Mouse (Mus musculus): Measurements from ENCODE around the gene Arpc2. TPM values are rescaled to one million over a fixed set of nuclear protein-coding genes. Genes with fewer than 3 reads are reported as not detected.
A peak's percentile ranks its signal among the peaks of the same experiment; 100 is the strongest.

Arpc2 gene
- polyA plus RNA-seq, 1 experiment from 2014 or later = 436 TPM

- H3K9ac ChIP-seq = no peak overlapping the region
- no peak overlapping the region for H3K27ac ChIP-seq (replicated peaks)
- no peak overlapping the region for H3K4me3 ChIP-seq
- peaks cover 46% of the 10 kb centered on the region for H3K36me3 ChIP-seq
- peaks cover 8% of the 10 kb centered on the region for H3K4me1 ChIP-seq (replicated peaks)
- H3K27me3 ChIP-seq = no peaks in the 10 kb centered on the region
- no peak overlapping the region for H3K4me2 ChIP-seq
- no peak for ATAC-seq (ENCODE audit: low read depth)
- WGBS = 53% methylated on average over 8 of the region's 8 CpGs
- no peaks in the 10 kb centered on the region for H3K9me3 ChIP-seq
Measured at GRCm38 (mm10) chr1:74277883-74278537, 42.1 kb downstream of the Arpc2 start.

GRCm38 (mm10) chr1:74278538-74278937 lies 42.7 kb downstream of the Arpc2 start, which contains the start of gene Gpbar1:
Gene Gpbar1 (plus strand): TSS chr1:74278550.
- H3K9ac ChIP-seq = no peak within 1 kb of the TSS
- no peaks in the 10 kb centered on the region for H3K9me3 ChIP-seq

GRCm38 (mm10) chr1:74278988-74279387 lies 43.1 kb downstream of the Arpc2 start:
- no peak for ATAC-seq (ENCODE audit: low read depth)
- Histone ChIP-seq H3K4me1 (replicated peaks) (peaks cover 18% of the 10 kb centered on the region), H3K4me2 (no peak overlapping the region), H3K4me3 (no peak overlapping the region), H3K36me3 (peaks cover 49% of the 10 kb centered on the region), H3K27ac (replicated peaks) (no peak overlapping the region), H3K27me3 (no peaks in the 10 kb centered on the region), H3K9ac (no peak overlapping the region), H3K9me3 (no peaks in the 10 kb centered on the region)
- 90% methylated on average over 11 of the region's 11 CpGs for WGBS

More at GRCm38 (mm10) chr1:74278538-74278937, 42.7 kb downstream of the Arpc2 start, which contains the start of gene Gpbar1:
- 94% methylated on average over 10 of the region's 10 CpGs for WGBS
- peaks cover 13% of the 10 kb centered on the region for H3K4me1 ChIP-seq (replicated peaks)
- no peak within 1 kb of the TSS for H3K4me3 ChIP-seq
- no peak within 1 kb of the TSS for H3K4me2 ChIP-seq
- H3K27me3 ChIP-seq = no peaks in the 10 kb centered on the region
- no peak for ATAC-seq (ENCODE audit: low read depth)
- H3K27ac ChIP-seq (replicated peaks) = no peak within 1 kb of the TSS
- H3K36me3 ChIP-seq = peaks cover 49% of the 10 kb centered on the region

GRCm38 (mm10) chr1:74280591-74281325 lies 44.9 kb downstream of the Arpc2 start:
- peaks cover 49% of the 10 kb centered on the region for H3K36me3 ChIP-seq
- no peak for ATAC-seq (ENCODE audit: low read depth)
- no peak overlapping the region for H3K9ac ChIP-seq
- no peak overlapping the region for H3K27ac ChIP-seq (replicated peaks)
- H3K4me3 ChIP-seq = no peak overlapping the region
- H3K4me2 ChIP-seq = no peak overlapping the region
- no peaks in the 10 kb centered on the region for H3K27me3 ChIP-seq
- 93% methylated on average over 14 of the region's 14 CpGs for WGBS
- no peaks in the 10 kb centered on the region for H3K9me3 ChIP-seq
- H3K4me1 ChIP-seq (replicated peaks) = peaks cover 23% of the 10 kb centered on the region

- no peak overlapping the region for H3K4me2 ChIP-seq
- no peaks in the 10 kb centered on the region for H3K27me3 ChIP-seq
- no peak overlapping the region for H3K4me3 ChIP-seq
- H3K4me1 ChIP-seq (replicated peaks) = peaks cover 29% of the 10 kb centered on the region
- H3K36me3 ChIP-seq = peaks cover 49% of the 10 kb centered on the region
- WGBS = 92% methylated on average over 2 of the region's 2 CpGs
- H3K9ac ChIP-seq = no peak overlapping the region
- H3K27ac ChIP-seq (replicated peaks) = no peak overlapping the region
- no peak for ATAC-seq (ENCODE audit: low read depth)
- H3K9me3 ChIP-seq = no peaks in the 10 kb centered on the region
Measured at GRCm38 (mm10) chr1:74281372-74281771, 45.5 kb downstream of the Arpc2 start.

GRCm38 (mm10) chr1:74281886-74282285 lies 46.0 kb downstream of the Arpc2 start:
- Histone ChIP-seq H3K27me3 (no peaks in the 10 kb centered on the region), H3K27ac (replicated peaks) (no peak overlapping the region), H3K4me1 (replicated peaks) (peaks cover 34% of the 10 kb centered on the region), H3K36me3 (peaks cover 49% of the 10 kb centered on the region), H3K4me3 (no peak overlapping the region), H3K9ac (no peak overlapping the region), H3K4me2 (no peak overlapping the region), H3K9me3 (no peaks in the 10 kb centered on the region)
- ATAC-seq (ENCODE audit: low read depth) = no peak
- 98% methylated on average over 8 of the region's 8 CpGs for WGBS

GRCm38 (mm10) chr1:74282896-74283625 lies 47.2 kb downstream of the Arpc2 start:
- peaks cover 36% of the 10 kb centered on the region for H3K4me1 ChIP-seq (replicated peaks)
- no peaks in the 10 kb centered on the region for H3K9me3 ChIP-seq
- H3K4me2 ChIP-seq = peak overlapping the region; percentile 75
- peak overlapping the region; percentile 43; the same call in 1 of the 2 replicates for H3K9ac ChIP-seq
- no peak for ATAC-seq (ENCODE audit: low read depth)
- H3K27me3 ChIP-seq = no peaks in the 10 kb centered on the region
- no peak overlapping the region for H3K27ac ChIP-seq (replicated peaks)
- peaks cover 51% of the 10 kb centered on the region for H3K36me3 ChIP-seq
- 88% methylated on average over 10 of the region's 10 CpGs for WGBS
- H3K4me3 ChIP-seq = no peak overlapping the region

- Histone ChIP-seq H3K27ac (replicated peaks) (peak overlapping the region; percentile 82), H3K4me1 (replicated peaks) (peaks cover 40% of the 10 kb centered on the region), H3K4me3 (peak overlapping the region; percentile 79), H3K36me3 (peaks cover 53% of the 10 kb centered on the region), H3K9ac (peak overlapping the region; percentile 87), H3K9me3 (no peaks in the 10 kb centered on the region), H3K27me3 (no peaks in the 10 kb centered on the region), H3K4me2 (peak overlapping the region; percentile 75)
- ATAC-seq (ENCODE audit: low read depth) = peak; percentile 70
- WGBS = 14% methylated on average over 15 of the region's 15 CpGs
Measured at GRCm38 (mm10) chr1:74283686-74284463, 48.0 kb downstream of the Arpc2 start.

GRCm38 (mm10) chr1:74284543-74285160 lies 48.8 kb downstream of the Arpc2 start, which contains the start of the genes Aamp and Pnkd:
Gene Aamp (minus strand): TSS chr1:74284738.
Gene Pnkd (plus strand): TSS chr1:74284930.
- ATAC-seq (ENCODE audit: low read depth) = peak; percentile 98
- Histone ChIP-seq H3K36me3 (peaks cover 49% of the 10 kb centered on the region), H3K4me2 (peak within 1 kb of the TSS; percentile 86), H3K9ac (peak within 1 kb of the TSS; percentile 87), H3K27ac (replicated peaks) (peak within 1 kb of the TSS; percentile 82), H3K9me3 (no peaks in the 10 kb centered on the region), H3K4me1 (replicated peaks) (peaks cover 40% of the 10 kb centered on the region), H3K27me3 (no peaks in the 10 kb centered on the region), H3K4me3 (peak within 1 kb of the TSS; percentile 79)
- under 1% methylated on average over 56 of the region's 56 CpGs for WGBS

GRCm38 (mm10) chr1:74285212-74286010 lies 49.5 kb downstream of the Arpc2 start:
- peak overlapping the region; percentile 83 for H3K9ac ChIP-seq
- H3K9me3 ChIP-seq = no peaks in the 10 kb centered on the region
- 4% methylated on average over 23 of the region's 23 CpGs for WGBS
- H3K4me3 ChIP-seq = peak overlapping the region; percentile 79
- peak overlapping the region; percentile 86 for H3K4me2 ChIP-seq
- peaks cover 49% of the 10 kb centered on the region for H3K36me3 ChIP-seq
- no peaks in the 10 kb centered on the region for H3K27me3 ChIP-seq
- no peak; the same call in 1 of the 2 replicates for ATAC-seq (ENCODE audit: low read depth)
- H3K4me1 ChIP-seq (replicated peaks) = peaks cover 40% of the 10 kb centered on the region
- H3K27ac ChIP-seq (replicated peaks) = peak overlapping the region; percentile 42; the same call in 1 of the 2 replicates

Data from neural tube, embryonic 13.5 days (tissue).